In genomic region chr11:65745707-65746333, GRCm38 (mm10) we compare ENCODE assay signal across 8 mouse cellular contexts. TPM values are rescaled to one million over a fixed set of nuclear protein-coding genes. Genes with fewer than 3 reads are reported as not detected.
DNase-seq lines count a peak whose midpoint lies in the region; ATAC-seq lines count a peak whose summit lies in the region.

No protein-coding gene starts in this region.

- ATAC-seq in forebrain, embryonic 15.5 days (replicated peaks), result peak; percentile 88

- no peaks in the 10 kb centered on the region for H3K36me3 ChIP-seq in forebrain, embryonic 15.5 days
- H3K36me3 ChIP-seq in forebrain, embryonic 10.5 days (replicated peaks), result peaks cover 8% of the 10 kb centered on the region

- intact Hi-C loops in left cerebral cortex, postnatal 36 days (cut with DNase I), result no loop called here

- H3K27ac ChIP-seq in forebrain, embryonic 15.5 days (replicated peaks), result peak overlapping the region; percentile 76
- H3K27ac ChIP-seq in forebrain, embryonic 10.5 days, result no peak overlapping the region

- H3K4me1 ChIP-seq in forebrain, embryonic 15.5 days, result peaks cover 15% of the 10 kb centered on the region
- H3K4me1 ChIP-seq in forebrain, embryonic 10.5 days, result peaks cover 6% of the 10 kb centered on the region; the same call in 1 of the 2 replicates

- no peak overlapping the region for H3K9ac ChIP-seq in forebrain, embryonic 15.5 days (replicated peaks)

- H3K27me3 ChIP-seq in forebrain, embryonic 15.5 days, result no peaks in the 10 kb centered on the region
- H3K27me3 ChIP-seq in forebrain, embryonic 10.5 days (ENCODE audit: poor library complexity, severe bottlenecking), result no peaks in the 10 kb centered on the region

- no peak overlapping the region for H3K4me3 ChIP-seq in forebrain, embryonic 15.5 days
- H3K4me3 ChIP-seq in forebrain, embryonic 10.5 days, result no peak overlapping the region

- no peaks in the 10 kb centered on the region for H3K9me3 ChIP-seq in forebrain, embryonic 15.5 days
- no peaks in the 10 kb centered on the region for H3K9me3 ChIP-seq in forebrain, embryonic 10.5 days

- 60% methylated on average over 8 of the region's 8 CpGs for WGBS in forebrain, embryonic 15.5 days
- WGBS in forebrain, embryonic 10.5 days, result 90% methylated on average over 8 of the region's 8 CpGs

- H3K4me2 ChIP-seq in forebrain, embryonic 15.5 days (replicated peaks), result peak overlapping the region; percentile 24; the same call in 1 of the 2 replicates

- DNase-seq in forebrain, embryonic 10.5 days (ENCODE audit: extremely low spot score, low spot score), result no peak
- peak; percentile 17 for DNase-seq in NIH3T3 (ENCODE audit: low read depth)
- DNase-seq in frontal cortex, postnatal 14 days (ENCODE audit: low spot score in 2 of 2), result peak; percentile 16 to 22
- peak; percentile 26 to 35 for DNase-seq in left cerebral cortex, postnatal 36 days (ENCODE audit: low spot score in 2 of 2)
- no peak for DNase-seq in ovary, adult 18-20 months (ENCODE audit: low spot score)
- DNase-seq in thymus, postnatal 36 days, result no peak
- DNase-seq in spleen, adult 18-20 months, result no peak

RNA-seq across cellular contexts. Expression of gene Map2k4, which starts 42.3 kb away (rescaled TPM):
- polyA plus RNA-seq in forebrain, embryonic 15.5 days (2015; fragmentation: Nextera tagmentation; extraction: Ambion mirVana), result 77.8 and 83.4 TPM in 2 replicates
- 65.8 and 67.8 TPM in 2 replicates for polyA plus RNA-seq in forebrain, embryonic 10.5 days (2016; fragmentation: Nextera tagmentation; extraction: Ambion mirVana)
- total RNA-seq in left cerebral cortex, postnatal 36 days (2021), result 100 to 1,000 TPM; 181 to 189 TPM

Comparison
In these comparisons a context has a peak if more than half of its experiments do, and no peak if none do; other contexts are left out.
1. DNase-seq: peak in NIH3T3 (single experiment), frontal cortex, postnatal 14 days (2 of 2) and left cerebral cortex, postnatal 36 days (2 of 2); none in forebrain, embryonic 10.5 days (single experiment), ovary, adult 18-20 months (single experiment), thymus, postnatal 36 days (0 of 2) and spleen, adult 18-20 months (0 of 2).